Mouse (Mus musculus): ENCODE results near the gene Ttc25. TPM values are rescaled to one million over a fixed set of nuclear protein-coding genes. Genes with fewer than 3 reads are reported as not detected.
"Not testable (repeated sequence)": the region's sequence is repeated elsewhere in the genome, so short reads cannot be mapped to it uniquely, and the experiment has no call there.

The Ttc25 gene
- total RNA-seq, 2 experiments from 2014 or later, result 0.04 TPM; not detected in 1

- ATAC-seq (replicated peaks; ENCODE audit: poor library complexity), result 0 out of 2 replicates have a peak, but pooled peaks have one; percentile 23
Measured at GRCm38 (mm10) chr11:100601372-100601771, 56.0 kb downstream of the Ttc25 start.

- ATAC-seq (replicated peaks; ENCODE audit: poor library complexity), result no peak
Measured at GRCm38 (mm10) chr11:100603155-100603554, 57.7 kb downstream of the Ttc25 start.

GRCm38 (mm10) chr11:100603813-100604212 lies 58.4 kb downstream of the Ttc25 start:
- ATAC-seq (replicated peaks; ENCODE audit: poor library complexity), result no peak

GRCm38 (mm10) chr11:100604321-100605005 lies 59.1 kb downstream of the Ttc25 start:
- ATAC-seq (replicated peaks; ENCODE audit: poor library complexity), result no peak

- ATAC-seq (replicated peaks; ENCODE audit: poor library complexity), result 0 out of 2 replicates have a peak, but pooled peaks have one; percentile 26
Measured at GRCm38 (mm10) chr11:100605451-100605850, 60.0 kb downstream of the Ttc25 start.

- no peak for ATAC-seq (replicated peaks; ENCODE audit: poor library complexity)
Measured at GRCm38 (mm10) chr11:100607121-100607520, 61.7 kb downstream of the Ttc25 start.

- no peak for ATAC-seq (replicated peaks; ENCODE audit: poor library complexity)
Measured at GRCm38 (mm10) chr11:100608796-100609195, 63.4 kb downstream of the Ttc25 start.

GRCm38 (mm10) chr11:100609355-100609996 lies 64.1 kb downstream of the Ttc25 start:
- ATAC-seq (replicated peaks; ENCODE audit: poor library complexity), result no peak

- ATAC-seq (replicated peaks; ENCODE audit: poor library complexity), result no peak
Measured at GRCm38 (mm10) chr11:100609997-100610680, 64.7 kb downstream of the Ttc25 start.

- ATAC-seq (replicated peaks; ENCODE audit: poor library complexity), result no peak
Measured at GRCm38 (mm10) chr11:100611627-100612026, 66.2 kb downstream of the Ttc25 start.

GRCm38 (mm10) chr11:100613241-100613640 lies 67.8 kb downstream of the Ttc25 start:
- no peak for ATAC-seq (replicated peaks; ENCODE audit: poor library complexity)

GRCm38 (mm10) chr11:100616332-100616731 lies 70.9 kb downstream of the Ttc25 start:
- no peak for ATAC-seq (replicated peaks; ENCODE audit: poor library complexity)

- not testable (repeated sequence) for ATAC-seq (replicated peaks; ENCODE audit: poor library complexity)
Measured at GRCm38 (mm10) chr11:100616836-100617235, 71.4 kb downstream of the Ttc25 start.

- no peak for ATAC-seq (replicated peaks; ENCODE audit: poor library complexity)
Measured at GRCm38 (mm10) chr11:100617480-100617879, 72.1 kb downstream of the Ttc25 start.

- ATAC-seq (replicated peaks; ENCODE audit: poor library complexity), result peak; percentile 59
Measured at GRCm38 (mm10) chr11:100618761-100619484, 73.5 kb downstream of the Ttc25 start, which contains the start of gene Nkiras2. Gene Nkiras2, plus strand, starts transcription at chr11:100619244.

- peak; percentile 81 for ATAC-seq (replicated peaks; ENCODE audit: poor library complexity)
Measured at GRCm38 (mm10) chr11:100619485-100619975, 74.1 kb downstream of the Ttc25 start.

- no peak for ATAC-seq (replicated peaks; ENCODE audit: poor library complexity)
Measured at GRCm38 (mm10) chr11:100619982-100620381, 74.6 kb downstream of the Ttc25 start, which contains the start of gene Dnajc7. Gene Dnajc7, minus strand, starts transcription at chr11:100620168.
